8 mouse cellular contexts compared by ENCODE assay signal in genomic region chr3:109339941-109340273, GRCm38 (mm10). TPM values are rescaled to one million over a fixed set of nuclear protein-coding genes. Genes with fewer than 3 reads are reported as not detected.
DNase-seq lines count a peak whose midpoint lies in the region; ATAC-seq and TF ChIP-seq lines count a peak whose summit lies in the region.

No protein-coding gene starts in this region.

- TF ChIP-seq CTCF in left cerebral cortex, adult 2 months (IDR thresholded peaks at IDR 0.05) = no peak

- no peaks in the 10 kb centered on the region for H3K36me3 ChIP-seq in hindbrain, embryonic 11.5 days (ENCODE audit: control insufficient read depth, insufficient read depth, low read length)

- peak overlapping the region; percentile 70 for H3K4me3 ChIP-seq in hindbrain, embryonic 11.5 days (ENCODE audit: low read depth, low read length)
- peak overlapping the region; percentile 66 for H3K4me3 ChIP-seq in left cerebral cortex, adult 2 months

- intact Hi-C loops in left cerebral cortex, adult 2 months (cut with DNase I) = loop anchor here (5.0 kb wide), 2 partner anchors 147 to 168 kb away; no protein-coding TSS in a partner anchor

- no peaks in the 10 kb centered on the region for H3K9me3 ChIP-seq in hindbrain, embryonic 11.5 days (ENCODE audit: control insufficient read depth, low read length)

- peak; percentile 89 for DNase-seq in adipocyte (ENCODE audit: low spot score)
- peak; percentile 9 for DNase-seq in cerebellum, adult 9-10 months
- peak; percentile 75 for DNase-seq in hindbrain, embryonic 11.5 days (ENCODE audit: low spot score)
- peak; percentile 34 to 39 for DNase-seq in left cerebral cortex, adult 2 months (ENCODE audit: extremely low spot score in 1 of 2, low spot score in 2 of 2)
- DNase-seq in lung, postnatal 4 days = peak; percentile 58 to 60
- peak; percentile 60 for DNase-seq in right cerebral cortex, adult 18-20 months

- H3K27me3 ChIP-seq in hindbrain, embryonic 11.5 days (ENCODE audit: control insufficient read depth, insufficient read depth, low read length) = no peaks in the 10 kb centered on the region

- WGBS in hindbrain, embryonic 11.5 days = 0% methylated on average over 9 of the region's 9 CpGs

- H3K4me1 ChIP-seq in hindbrain, embryonic 11.5 days (replicated peaks; ENCODE audit: control insufficient read depth, insufficient read depth, low read length) = no peaks in the 10 kb centered on the region

- peak overlapping the region; percentile 82 for H3K9ac ChIP-seq in hindbrain, embryonic 11.5 days (ENCODE audit: low read depth, low read length)

- H3K27ac ChIP-seq in hindbrain, embryonic 11.5 days (ENCODE audit: low read depth, low read length) = peak overlapping the region; percentile 91
- no peak overlapping the region for H3K27ac ChIP-seq in left cerebral cortex, adult 2 months

- peak overlapping the region; percentile 84 for H3K4me2 ChIP-seq in hindbrain, embryonic 11.5 days (replicated peaks; ENCODE audit: low read depth, low read length)

- peak; percentile 85 for ATAC-seq in frontal cortex, adult (ENCODE audit: low TSS enrichment)
- ATAC-seq in hindbrain, embryonic 11.5 days (ENCODE audit: low FRiP score) = peak; percentile 18
- ATAC-seq in erythroid progenitor cell, adult 5-6 weeks (replicated peaks; ENCODE audit: low FRiP score, poor library complexity, severe bottlenecking) = no peak

RNA-seq across cellular contexts. Expression of gene Vav3, which starts 0.5 kb away (rescaled TPM):
- polyA plus RNA-seq in hindbrain, embryonic 11.5 days (2014; fragmentation: Nextera tagmentation; extraction: Ambion mirVana) = 19.9 and 25.6 TPM in 2 replicates
- 1 to 10 TPM; 5.7 to 9.1 TPM for total RNA-seq in left cerebral cortex, adult 2 months (2021)
- 1.8 and 18.9 TPM in 2 replicates for total RNA-seq in erythroid progenitor cell, adult 5-6 weeks (2015; ENCODE audit: low replicate concordance)
- 4.4 and 5.9 TPM in 2 replicates for total RNA-seq in erythroid progenitor cell, adult 5-6 weeks (2017; ENCODE audit: low replicate concordance)

Comparison
In these comparisons a context has a peak if more than half of its experiments do, and no peak if none do; other contexts are left out.
1. DNase-seq: peak in every context shown above with its lines; median percentile 89 in adipocyte; 75 in hindbrain, embryonic 11.5 days; 60 in right cerebral cortex, adult 18-20 months; 59 in lung, postnatal 4 days; 36 in left cerebral cortex, adult 2 months; 9 in cerebellum, adult 9-10 months.